Mouse (Mus musculus) limb, embryonic 11.5 days (tissue): ENCODE data around the gene Tnrc6b. TPM values are rescaled to one million over a fixed set of nuclear protein-coding genes. Genes with fewer than 3 reads are reported as not detected.

Experiments
- ATAC-seq: fragments of 200-750 bp; cut with Nextera tagmentation; 2 replicates; pipeline ENCODE4 v1.8.0; 2017; ENCODE audit warnings: low read depth; ENCODE audit not compliant: insufficient number of reproducible peaks, low FRiP score, low TSS enrichment
- DNase-seq: peaks from one replicate; pipeline ENCODE4 v3.0.0-alpha.2; 2015; ENCODE audit warnings: low spot score
- H3K27ac ChIP-seq: fragments of 300-500 bp; sonication (generic); replicated peaks from 2 replicates; pipeline ENCODE4 v1.5.1; 2014; ENCODE audit warnings: low read depth, mild to moderate bottlenecking, low read length
- H3K27me3 ChIP-seq: fragments of 300-500 bp; sonication (generic); 2 replicates; pipeline ENCODE4 v1.6.1; 2014; ENCODE audit warnings: mild to moderate bottlenecking, low read length, mixed read lengths; ENCODE audit not compliant: control insufficient read depth, insufficient read depth
- H3K36me3 ChIP-seq: fragments of 300-500 bp; sonication (generic); 2 replicates; pipeline ENCODE4 v1.6.1; 2014; ENCODE audit warnings: mild to moderate bottlenecking, low read length, moderate library complexity, mixed read lengths; ENCODE audit not compliant: control insufficient read depth, insufficient read depth
- H3K4me1 ChIP-seq: fragments of 300-500 bp; sonication (generic); 2 replicates; pipeline ENCODE4 v1.6.1; 2014; ENCODE audit warnings: low read length, mixed read lengths; ENCODE audit not compliant: control insufficient read depth, insufficient read depth
- H3K4me2 ChIP-seq: fragments of 300-500 bp; sonication (generic); 2 replicates; pipeline ENCODE4 v1.6.1; 2014; ENCODE audit warnings: low read depth, mild to moderate bottlenecking, moderate library complexity; ENCODE audit not compliant: severe bottlenecking
- H3K4me3 ChIP-seq: fragments of 300-500 bp; sonication (generic); 2 replicates; pipeline ENCODE4 v1.5.1; 2014; ENCODE audit warnings: low read depth, low read length
- H3K9ac ChIP-seq: fragments of 300-500 bp; sonication (generic); 2 replicates; pipeline ENCODE4 v1.6.1; 2014; ENCODE audit warnings: mild to moderate bottlenecking, low read length
- H3K9me3 ChIP-seq: fragments of 300-500 bp; sonication (generic); 2 replicates; pipeline ENCODE4 v1.6.1; 2016; ENCODE audit warnings: low read length; ENCODE audit not compliant: control insufficient read depth
- WGBS: fragments of 180-500 bp; shearing (Covaris S2); extraction: QIAGEN DNeasy Blood & Tissue Kit; methylation state at CpG from one replicate; pipeline ENCODE4 v1.1.7; 2014; 5-methylcytosine and 5-hydroxymethylcytosine counted together
- polyA plus RNA-seq: library from polyadenylated mRNA; unstranded; fragments of >200 nt; fragmentation: Nextera tagmentation; extraction: Ambion mirVana; gene quantifications from 2 replicates; pipeline ENCODE4 v1.2.1, GENCODE M21; 2014

The Tnrc6b gene
- polyA plus RNA-seq, 1 experiment from 2014 or later, result 15.4 TPM

DNA sequence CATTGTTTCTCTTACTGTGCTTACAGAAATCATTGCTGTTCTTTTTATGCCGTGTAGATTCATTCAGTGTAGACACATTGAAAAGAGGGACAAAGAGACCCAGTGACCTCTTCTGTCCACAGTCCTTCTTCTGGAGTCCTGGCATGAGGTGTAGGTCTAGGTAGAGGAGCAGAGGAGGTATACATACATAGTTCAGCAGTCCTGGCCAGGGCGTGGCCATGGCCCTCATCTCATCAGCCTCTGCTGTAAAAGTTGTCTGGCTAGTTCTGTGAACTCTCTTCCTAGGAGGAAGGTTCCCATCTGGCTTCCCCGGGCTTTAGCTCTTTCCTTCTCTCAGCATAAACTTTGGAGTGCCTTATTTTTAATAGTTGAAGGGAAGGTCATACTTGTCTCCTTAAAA is 99.1 kb downstream of the Tnrc6b start:
- H3K9me3 ChIP-seq, result no peaks in the 10 kb centered on the region
- ATAC-seq (no peak), DNase-seq (no peak)
- no peak overlapping the region for H3K27ac ChIP-seq
- 0 out of 2 replicates have a peak, but pooled peaks cover 5% of the 10 kb centered on the region for H3K4me1 ChIP-seq
- no peak overlapping the region for H3K4me3 ChIP-seq
- H3K27me3 ChIP-seq, result no peaks in the 10 kb centered on the region
- no peak overlapping the region for H3K9ac ChIP-seq
- H3K4me2 ChIP-seq, result no peak overlapping the region
- WGBS, result 93% methylated on average over 3 of the region's 3 CpGs
- H3K36me3 ChIP-seq, result no peaks in the 10 kb centered on the region

DNA sequence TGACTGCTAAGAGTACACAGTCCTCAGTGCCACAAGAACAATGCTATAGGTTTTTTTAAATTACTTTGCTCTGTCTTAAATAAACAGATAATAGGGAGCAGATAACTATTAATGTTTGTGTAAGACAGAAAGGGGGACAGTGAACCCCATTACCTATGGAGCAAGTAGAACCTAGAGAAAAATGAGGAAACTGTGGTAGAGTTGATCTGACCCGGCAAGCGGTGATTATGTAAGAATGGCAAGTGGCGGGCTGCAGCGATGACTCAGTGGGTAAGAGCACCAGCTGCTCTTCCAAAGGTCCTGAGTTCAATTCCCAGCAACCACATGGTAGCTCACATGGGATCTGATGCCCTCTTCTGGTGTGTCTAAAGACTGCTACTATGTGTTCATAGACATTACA is 101.7 kb downstream of the Tnrc6b start:
- no peaks in the 10 kb centered on the region for H3K9me3 ChIP-seq
- WGBS, result 93% methylated on average over 4 of the region's 4 CpGs
- no peak overlapping the region for H3K4me2 ChIP-seq
- no peak overlapping the region for H3K4me3 ChIP-seq
- no peaks in the 10 kb centered on the region for H3K27me3 ChIP-seq
- no peaks in the 10 kb centered on the region for H3K36me3 ChIP-seq
- ATAC-seq, result no peak
- H3K4me1 ChIP-seq, result 0 out of 2 replicates have a peak, but pooled peaks cover 5% of the 10 kb centered on the region
- DNase-seq, result no peak
- H3K27ac ChIP-seq, result no peak overlapping the region
- no peak overlapping the region for H3K9ac ChIP-seq

DNA sequence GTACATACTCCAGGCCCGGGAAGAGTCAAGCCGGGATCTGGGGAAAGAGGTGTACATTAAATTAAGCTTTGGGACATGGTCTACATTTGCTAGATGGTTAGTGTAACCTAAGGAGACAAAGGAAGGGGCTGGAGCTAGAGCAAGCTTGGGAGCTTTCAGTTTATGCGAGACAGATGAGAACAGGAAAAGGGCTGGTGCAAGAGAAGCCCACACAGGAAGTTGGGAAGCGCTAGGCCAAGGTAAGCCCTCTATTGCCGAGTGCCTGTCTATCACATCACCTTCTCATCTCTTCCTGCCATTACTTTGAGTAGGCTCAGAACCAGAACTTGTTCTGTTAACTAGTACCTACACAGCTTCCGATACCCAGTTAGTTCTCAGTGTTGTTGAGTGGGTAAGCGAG is 103.7 kb downstream of the Tnrc6b start:
- Histone ChIP-seq H3K9ac (no peak overlapping the region), H3K36me3 (no peaks in the 10 kb centered on the region), H3K9me3 (no peaks in the 10 kb centered on the region), H3K27me3 (no peaks in the 10 kb centered on the region), H3K4me2 (no peak overlapping the region), H3K4me3 (no peak overlapping the region), H3K27ac (no peak overlapping the region), H3K4me1 (0 out of 2 replicates have a peak, but pooled peaks cover 5% of the 10 kb centered on the region)
- 79% methylated on average over 7 of the region's 7 CpGs for WGBS
- DNase-seq, result no peak
- ATAC-seq, result no peak

DNA sequence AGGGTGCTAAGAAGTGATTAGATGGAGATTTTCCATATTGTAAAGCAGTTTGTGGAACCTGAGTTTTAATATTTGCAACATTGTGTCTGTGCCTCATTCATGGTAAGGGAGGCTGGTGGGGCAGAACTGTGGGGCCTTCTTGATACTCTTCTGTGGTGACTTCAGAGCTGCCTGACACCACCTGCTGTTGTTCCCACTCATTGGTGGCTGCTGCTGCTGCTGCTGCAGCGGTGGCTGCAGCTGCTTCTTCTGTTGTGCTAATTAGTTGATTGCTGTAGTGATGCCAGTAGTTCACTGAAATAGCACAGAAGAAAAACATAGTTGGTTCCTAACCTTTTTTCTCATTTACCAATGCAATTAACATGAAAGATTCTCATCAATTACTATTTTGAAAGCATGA is 111.2 kb downstream of the Tnrc6b start:
- H3K4me3 ChIP-seq, result no peak overlapping the region
- DNase-seq (no peak), ATAC-seq (no peak)
- no peaks in the 10 kb centered on the region for H3K27me3 ChIP-seq
- H3K4me1 ChIP-seq, result no peaks in the 10 kb centered on the region
- no peak overlapping the region for H3K4me2 ChIP-seq
- H3K9ac ChIP-seq, result no peak overlapping the region
- H3K27ac ChIP-seq, result no peak overlapping the region
- no peaks in the 10 kb centered on the region for H3K9me3 ChIP-seq
- 9% methylated on average over 1 of the region's 1 CpGs for WGBS
- H3K36me3 ChIP-seq, result no peaks in the 10 kb centered on the region

DNA sequence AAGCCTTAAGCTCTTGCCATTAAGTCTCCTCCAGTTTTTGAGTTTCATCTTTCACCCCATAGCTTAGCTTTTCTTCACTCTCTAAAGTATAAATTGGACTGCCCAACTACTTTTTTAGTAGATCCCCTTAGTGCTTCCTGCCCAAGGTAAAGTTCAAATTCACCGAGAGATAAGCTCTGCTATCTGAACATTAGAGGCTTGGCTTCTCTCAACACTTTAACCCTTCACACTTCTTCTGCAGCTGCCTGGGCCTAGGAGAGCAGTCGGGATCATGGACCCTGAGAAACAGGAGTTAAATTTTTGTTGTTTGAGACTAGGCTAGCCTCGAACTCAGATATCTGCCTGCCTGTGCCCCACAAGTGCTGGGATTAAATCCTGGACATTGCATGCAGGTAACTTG is 120.1 kb downstream of the Tnrc6b start:
- DNase-seq (no peak), ATAC-seq (no peak)
- no peak overlapping the region for H3K9ac ChIP-seq
- no peak overlapping the region for H3K4me3 ChIP-seq
- 84% methylated on average over 3 of the region's 3 CpGs for WGBS
- no peak overlapping the region for H3K4me2 ChIP-seq
- H3K36me3 ChIP-seq, result no peaks in the 10 kb centered on the region
- H3K27ac ChIP-seq, result no peak overlapping the region
- H3K9me3 ChIP-seq, result no peaks in the 10 kb centered on the region
- H3K27me3 ChIP-seq, result no peaks in the 10 kb centered on the region
- H3K4me1 ChIP-seq, result no peaks in the 10 kb centered on the region

DNA sequence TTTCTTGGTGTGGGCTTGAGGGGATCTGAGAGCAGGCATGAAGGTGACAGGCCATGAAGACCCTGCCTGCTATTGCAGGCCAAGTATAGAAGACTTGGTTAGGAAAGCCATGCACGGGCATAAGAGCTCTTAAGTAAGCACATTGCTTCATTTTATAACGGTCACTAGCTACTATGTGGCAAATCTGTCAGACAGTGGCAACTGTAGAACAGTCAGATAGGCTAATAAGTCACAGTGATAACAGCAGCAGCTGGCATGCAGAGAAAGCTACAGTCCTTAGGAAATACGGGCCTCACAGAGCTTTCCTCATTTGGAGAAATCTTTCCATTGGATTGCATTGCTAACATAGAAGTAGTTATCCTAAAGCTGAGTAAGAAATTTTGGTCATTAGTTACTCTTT is 121.7 kb downstream of the Tnrc6b start:
- H3K9me3 ChIP-seq, result no peaks in the 10 kb centered on the region
- DNase-seq (no peak), ATAC-seq (no peak)
- H3K9ac ChIP-seq, result no peak overlapping the region
- no peak overlapping the region for H3K27ac ChIP-seq
- H3K4me3 ChIP-seq, result no peak overlapping the region
- H3K36me3 ChIP-seq, result no peaks in the 10 kb centered on the region
- 75% methylated on average over 3 of the region's 3 CpGs for WGBS
- H3K4me1 ChIP-seq, result no peaks in the 10 kb centered on the region
- H3K27me3 ChIP-seq, result no peaks in the 10 kb centered on the region
- no peak overlapping the region for H3K4me2 ChIP-seq

DNA sequence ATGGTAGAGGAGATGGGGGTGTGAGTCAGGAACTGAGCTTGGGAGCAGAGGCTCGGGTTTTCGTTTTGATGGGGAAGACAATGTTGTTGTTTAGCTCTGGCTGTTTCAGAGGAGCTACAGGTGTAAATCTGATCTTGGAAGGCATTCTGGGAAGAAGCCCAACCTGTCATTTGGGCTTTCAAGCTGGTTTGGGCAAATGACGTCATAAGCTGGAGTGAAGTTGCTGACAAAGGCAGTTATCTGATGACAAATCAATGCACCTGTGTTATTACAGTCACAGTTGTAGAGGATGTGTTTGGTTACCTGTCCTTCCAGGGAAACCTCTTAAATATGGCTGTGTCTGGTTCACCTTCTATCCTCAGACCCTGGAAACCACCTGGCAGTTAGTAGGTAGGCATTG is 125.1 kb downstream of the Tnrc6b start:
- 75% methylated on average over 3 of the region's 3 CpGs for WGBS
- Histone ChIP-seq H3K4me3 (no peak overlapping the region), H3K27me3 (no peaks in the 10 kb centered on the region), H3K27ac (no peak overlapping the region), H3K4me2 (no peak overlapping the region), H3K9me3 (no peaks in the 10 kb centered on the region), H3K4me1 (no peaks in the 10 kb centered on the region), H3K36me3 (no peaks in the 10 kb centered on the region), H3K9ac (no peak overlapping the region)
- DNase-seq (no peak), ATAC-seq (no peak)

DNA sequence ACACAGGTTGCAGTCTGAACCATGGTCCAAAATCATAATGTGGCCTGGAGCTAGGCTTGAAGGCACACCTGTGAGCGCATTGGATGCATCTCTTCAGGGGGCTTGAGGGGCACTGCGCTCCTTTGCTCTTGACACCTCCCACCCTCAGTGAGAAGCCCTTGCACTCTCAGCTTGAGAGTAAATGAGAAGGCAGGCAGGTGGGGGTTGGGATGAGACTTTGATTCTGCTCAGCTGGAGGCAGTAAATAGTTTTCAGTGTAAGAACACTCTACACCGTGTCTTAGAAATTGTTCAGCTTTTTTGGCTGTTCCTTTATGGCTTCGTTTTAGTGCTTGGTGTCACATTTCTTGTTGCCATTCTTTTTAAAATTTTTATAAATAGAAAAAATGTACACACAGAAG is 127.7 kb downstream of the Tnrc6b start:
- Histone ChIP-seq H3K27ac (no peak overlapping the region), H3K36me3 (no peaks in the 10 kb centered on the region), H3K4me2 (no peak overlapping the region), H3K9me3 (no peaks in the 10 kb centered on the region), H3K27me3 (no peaks in the 10 kb centered on the region), H3K4me3 (no peak overlapping the region), H3K4me1 (no peaks in the 10 kb centered on the region), H3K9ac (no peak overlapping the region)
- 47% methylated on average over 4 of the region's 4 CpGs for whole genome bisulfite sequencing
- ATAC-seq, result no peak
- no peak for DNase-seq

DNA sequence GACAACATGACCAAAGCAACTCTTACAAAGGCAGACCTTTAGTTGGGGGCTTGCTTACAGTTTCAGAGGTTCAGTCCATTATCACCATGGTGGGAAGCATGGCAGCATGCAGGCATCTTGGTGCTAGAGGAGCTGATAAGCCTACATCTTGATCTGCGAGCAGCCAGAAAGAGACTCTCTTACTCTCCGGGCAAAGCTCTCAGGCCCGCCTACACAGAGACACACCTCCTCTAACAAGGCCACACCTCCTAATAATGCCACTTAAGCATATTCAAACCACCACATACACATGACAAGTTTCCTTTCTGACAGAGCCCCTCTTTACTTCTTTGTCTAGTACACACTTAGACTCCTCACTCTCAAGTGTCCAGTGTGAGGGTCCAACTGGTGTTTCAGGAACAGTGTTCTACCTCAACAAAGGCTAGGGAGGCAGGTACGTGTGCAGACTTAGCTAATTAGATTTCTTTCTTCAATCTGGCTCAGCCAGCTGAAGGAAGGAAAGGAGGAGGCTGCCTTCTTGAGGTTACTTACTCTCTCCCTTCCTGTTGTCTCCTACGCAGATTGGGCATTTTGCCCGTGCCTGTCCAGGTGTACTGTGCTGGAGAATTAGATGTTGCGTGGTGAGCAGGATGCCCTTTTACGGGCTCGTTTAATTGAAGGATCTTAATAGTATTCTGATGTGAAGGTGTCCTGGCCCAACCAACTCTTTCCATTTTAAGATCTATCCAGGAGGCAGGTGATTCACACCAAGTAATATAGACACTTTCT is 128.7 kb downstream of the Tnrc6b start:
- Histone ChIP-seq H3K9me3 (no peaks in the 10 kb centered on the region), H3K4me1 (no peaks in the 10 kb centered on the region), H3K4me2 (no peak overlapping the region), H3K27ac (no peak overlapping the region), H3K4me3 (no peak overlapping the region), H3K9ac (no peak overlapping the region), H3K36me3 (no peaks in the 10 kb centered on the region), H3K27me3 (no peaks in the 10 kb centered on the region)
- no peak for DNase-seq
- 76% methylated on average over 9 of the region's 9 CpGs for WGBS
- ATAC-seq, result no peak
